Mouse (Mus musculus) ES-Bruce4 (cell line): ENCODE data around the gene Myrip.

Source experiments
- CTCF ChIP-seq: IDR thresholded peaks from one replicate; pipeline ENCODE4 v1.8.1; 2011; ENCODE audit warnings: low read depth, low read length
- POLR2A ChIP-seq: IDR thresholded peaks from one replicate; pipeline ENCODE4 v1.8.1; 2011; ENCODE audit warnings: low read length; ENCODE audit not compliant: insufficient read depth

GRCm38 (mm10) chr9:120511781-120512180, 210.5 kb downstream of the Myrip start:
- TF ChIP-seq POLR2A = no peak
- TF ChIP-seq CTCF = no peak
